Mouse (Mus musculus) hindbrain, postnatal 0 days (tissue): ENCODE results near the gene Adgre5. TPM values are rescaled to one million over a fixed set of nuclear protein-coding genes. Genes with fewer than 3 reads are reported as not detected.

ENCODE experiments used
- ATAC-seq: fragments of 200-750 bp; cut with Nextera tagmentation; 2 replicates; pipeline ENCODE4 v1.8.0; 2017; ENCODE audit warnings: mild to moderate bottlenecking, moderate TSS enrichment, moderate library complexity
- DNase-seq: peaks from one replicate; pipeline ENCODE4 v3.0.0-alpha.2; 2015; ENCODE audit warnings: low spot score
- H3K27ac ChIP-seq: fragments of 300-500 bp; sonication (generic); 2 replicates; pipeline ENCODE4 v1.5.1; 2014; ENCODE audit warnings: mild to moderate bottlenecking
- H3K27me3 ChIP-seq: fragments of 300-500 bp; sonication (generic); 2 replicates; pipeline ENCODE4 v1.6.1; 2014; ENCODE audit warnings: low read length, mixed read lengths; ENCODE audit not compliant: insufficient read depth
- H3K36me3 ChIP-seq: fragments of 300-500 bp; sonication (generic); 2 replicates; pipeline ENCODE4 v1.6.1; 2014; ENCODE audit warnings: low read length, mixed read lengths; ENCODE audit not compliant: insufficient read depth
- H3K4me1 ChIP-seq: fragments of 300-500 bp; sonication (generic); 2 replicates; pipeline ENCODE4 v1.6.1; 2014; ENCODE audit warnings: antibody characterized with exemption, low read length, mixed read lengths; ENCODE audit not compliant: insufficient read depth
- H3K4me2 ChIP-seq: fragments of 300-500 bp; sonication (generic); 2 replicates; pipeline ENCODE4 v1.6.1; 2014; ENCODE audit warnings: low read depth, mild to moderate bottlenecking, low read length, moderate library complexity, mixed read lengths
- H3K4me3 ChIP-seq: fragments of 300-500 bp; sonication (generic); 2 replicates; pipeline ENCODE4 v1.5.1; 2014; ENCODE audit warnings: low read length
- H3K9ac ChIP-seq: fragments of 300-500 bp; sonication (generic); replicated peaks from 2 replicates; pipeline ENCODE4 v1.6.1; 2014; ENCODE audit warnings: mild to moderate bottlenecking, low read length, moderate library complexity, mixed read lengths
- H3K9me3 ChIP-seq: fragments of 300-500 bp; sonication (generic); 2 replicates; pipeline ENCODE4 v1.6.1; 2016; ENCODE audit warnings: low read length, mixed read lengths
- CTCF ChIP-seq: IDR thresholded peaks from 2 replicates; pipeline ENCODE4 v1.5.1; 2016; ENCODE audit warnings: antibody characterized with exemption, control low read depth, low read depth
- WGBS: fragments of 180-500 bp; shearing (Covaris S2); extraction: QIAGEN DNeasy Blood & Tissue Kit; methylation state at CpG from one replicate; pipeline ENCODE4 v1.1.7; 2014; 5-methylcytosine and 5-hydroxymethylcytosine counted together
- polyA plus RNA-seq: library from polyadenylated mRNA; unstranded; fragments of >200 nt; fragmentation: Nextera tagmentation; extraction: Ambion mirVana; gene quantifications from 2 replicates; pipeline ENCODE4 v1.2.1, GENCODE M21; 2015
- total RNA-seq: library from RNA; depleted of rRNA; stranded (reverse); fragments of >200 nt; gene quantifications from 2 replicates; pipeline ENCODE4 v1.2.3, GENCODE M21; 2014; rRNA removed

Gene Adgre5
- total RNA-seq = 9.2 and 10.4 TPM in 2 replicates
- 8.2 and 8.6 TPM in 2 replicates for polyA plus RNA-seq

DNA sequence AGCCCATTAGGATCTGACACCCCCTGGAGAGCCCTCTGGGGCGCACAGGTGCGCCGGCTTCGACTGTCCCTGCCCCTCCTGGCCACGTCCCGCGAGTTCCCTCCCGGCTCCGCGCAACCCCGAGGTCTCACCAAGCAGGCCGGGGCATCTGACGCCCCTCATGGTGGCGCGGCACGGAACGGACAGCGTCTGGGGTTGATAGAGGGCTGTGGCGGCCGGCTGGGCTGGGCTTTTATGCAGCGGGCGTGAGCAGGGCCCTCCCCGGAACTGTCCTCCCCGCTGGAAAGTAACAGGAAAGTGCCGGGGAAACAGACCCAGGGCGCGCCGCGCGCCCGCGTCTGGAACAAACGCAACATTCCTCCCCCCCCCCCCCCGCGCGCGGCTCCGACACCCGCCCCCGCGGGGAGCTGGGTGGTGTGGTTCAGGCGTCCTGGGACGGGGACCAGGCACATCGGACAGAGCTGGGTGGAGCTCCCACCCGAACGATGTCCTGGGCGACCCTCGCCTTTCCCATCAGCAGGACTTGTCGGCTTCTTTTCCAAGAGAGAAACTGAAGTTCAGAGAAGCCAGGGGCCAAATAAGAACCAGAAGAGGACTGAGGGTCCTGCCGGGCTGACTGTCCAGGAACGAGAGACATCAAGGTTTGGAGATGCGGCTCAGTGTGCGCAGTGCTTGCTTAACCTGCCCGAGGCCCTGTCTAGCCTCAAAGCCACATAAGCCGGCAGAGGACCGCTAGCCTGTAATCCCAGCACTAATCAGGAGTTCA is at the start of gene Adgre5:
Gene Adgre5, minus strand, starts transcription at position 351 of the 766 bp plus-strand sequence.
- Histone ChIP-seq H3K27ac (0 out of 2 replicates have a peak within 1 kb of the TSS, but pooled peaks have one; percentile 22), H3K4me2 (peak within 1 kb of the TSS; percentile 86), H3K27me3 (0 out of 2 replicates have a peak, but pooled peaks cover 2% of the 10 kb centered on the region), H3K36me3 (no peaks in the 10 kb centered on the region), H3K4me3 (peak within 1 kb of the TSS; percentile 45), H3K4me1 (0 out of 2 replicates have a peak, but pooled peaks cover 4% of the 10 kb centered on the region), H3K9ac (peak within 1 kb of the TSS; percentile 48), H3K9me3 (no peaks in the 10 kb centered on the region)
- ATAC-seq (peak; percentile 39), DNase-seq (peak; percentile 27)
- WGBS = 2% methylated on average over 50 of the region's 56 CpGs
- no peak for TF ChIP-seq CTCF

DNA sequence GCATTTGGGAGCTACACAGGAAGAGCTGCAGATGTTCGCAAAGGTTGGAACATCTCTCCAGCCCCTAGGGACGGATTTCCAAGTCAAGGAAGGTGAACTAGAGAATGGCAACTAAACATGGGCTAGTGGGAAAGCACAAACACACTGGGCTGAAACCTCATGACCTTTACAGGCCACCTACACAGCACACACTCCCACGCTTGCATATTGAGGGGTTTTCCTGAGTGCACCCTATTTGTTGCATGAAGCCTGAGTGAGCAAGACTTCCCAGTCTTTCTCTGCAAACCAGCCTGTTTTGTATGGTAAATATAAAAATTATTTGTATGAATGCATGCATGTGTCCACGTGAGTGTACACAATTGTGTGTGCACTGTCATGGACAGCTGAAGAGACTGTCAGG is 48.7 kb upstream of the Adgre5 start:
- Histone ChIP-seq H3K36me3 (no peaks in the 10 kb centered on the region), H3K9me3 (no peaks in the 10 kb centered on the region), H3K4me3 (no peak overlapping the region), H3K27me3 (no peaks in the 10 kb centered on the region), H3K9ac (no peak overlapping the region), H3K4me2 (no peak overlapping the region), H3K4me1 (no peaks in the 10 kb centered on the region), H3K27ac (no peak overlapping the region)
- TF ChIP-seq CTCF = no peak
- ATAC-seq = no peak
- 81% methylated on average over 4 of the region's 4 CpGs for WGBS
- DNase-seq = no peak

DNA sequence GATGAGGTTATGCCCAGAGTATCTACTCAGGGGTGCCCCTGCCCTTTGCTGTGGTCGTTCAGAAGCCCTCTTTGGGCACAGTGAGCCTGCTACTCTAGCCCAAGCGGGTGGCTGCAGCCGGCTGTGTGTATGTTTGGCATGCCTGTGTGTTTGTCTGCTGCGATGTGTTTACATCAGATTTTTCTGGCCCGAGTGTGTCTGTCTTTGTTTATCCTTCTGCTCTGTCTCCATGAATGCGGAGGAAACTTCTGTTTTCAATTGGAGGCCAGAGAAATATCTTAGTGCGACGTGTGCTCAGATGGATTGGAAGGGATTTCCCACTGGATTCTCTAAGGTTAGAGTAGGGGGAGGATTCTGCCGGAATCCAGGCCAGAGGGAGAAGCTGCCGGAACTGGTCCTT is 43.9 kb upstream of the Adgre5 start:
- no peaks in the 10 kb centered on the region for H3K4me1 ChIP-seq
- no peak overlapping the region for H3K9ac ChIP-seq
- ATAC-seq (no peak), DNase-seq (no peak)
- no peaks in the 10 kb centered on the region for H3K27me3 ChIP-seq
- no peaks in the 10 kb centered on the region for H3K36me3 ChIP-seq
- H3K27ac ChIP-seq = no peak overlapping the region
- no peak for TF ChIP-seq CTCF
- WGBS = 73% methylated on average over 10 of the region's 10 CpGs
- no peaks in the 10 kb centered on the region for H3K9me3 ChIP-seq
- H3K4me2 ChIP-seq = no peak overlapping the region
- no peak overlapping the region for H3K4me3 ChIP-seq

DNA sequence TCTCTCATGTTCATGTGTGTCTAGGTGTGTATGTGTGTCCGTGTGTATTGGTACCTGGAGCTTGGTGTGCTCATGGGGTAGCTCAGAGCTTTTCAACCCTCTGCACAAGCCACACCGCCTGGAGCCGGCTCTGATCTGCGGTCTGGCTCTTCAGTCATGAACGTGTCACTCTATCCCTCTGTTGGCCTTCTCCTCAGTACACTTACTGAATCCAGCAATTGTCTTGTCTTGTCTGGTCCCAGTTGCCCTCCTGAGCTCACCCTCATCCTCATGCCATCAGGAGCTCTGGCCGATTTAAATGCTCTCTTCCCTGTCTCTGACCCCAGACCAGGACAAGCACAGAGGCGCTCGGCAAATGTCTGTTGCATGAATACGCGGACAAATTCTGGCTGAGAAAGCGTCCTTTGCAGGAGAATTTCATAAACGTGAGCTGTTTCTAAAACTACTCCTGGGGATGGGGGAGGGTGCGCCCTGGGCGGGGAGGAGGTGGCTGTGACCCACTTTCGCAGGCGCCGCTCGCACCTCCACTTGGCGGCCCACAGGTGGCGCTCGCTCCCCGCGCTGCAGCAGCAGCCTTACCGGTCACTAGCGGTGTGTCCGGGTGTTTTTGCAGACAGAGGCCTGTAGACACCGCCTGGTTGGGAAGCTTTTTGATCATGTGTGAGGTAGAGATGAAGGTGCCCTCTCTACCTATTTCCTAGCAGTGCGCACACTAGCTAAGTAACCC is 41.9 kb upstream of the Adgre5 start:
- Histone ChIP-seq H3K9ac (0 out of 2 replicates have a peak overlapping the region, but pooled peaks have one; percentile 13), H3K27ac (peak overlapping the region; percentile 78), H3K4me1 (no peaks in the 10 kb centered on the region), H3K27me3 (no peaks in the 10 kb centered on the region), H3K4me3 (no peak overlapping the region), H3K9me3 (no peaks in the 10 kb centered on the region), H3K4me2 (peak overlapping the region; percentile 50), H3K36me3 (no peaks in the 10 kb centered on the region)
- peak; percentile 94 for TF ChIP-seq CTCF
- WGBS = 11% methylated on average over 28 of the region's 28 CpGs
- DNase-seq (peak; percentile 91), ATAC-seq (peak; percentile 90)

DNA sequence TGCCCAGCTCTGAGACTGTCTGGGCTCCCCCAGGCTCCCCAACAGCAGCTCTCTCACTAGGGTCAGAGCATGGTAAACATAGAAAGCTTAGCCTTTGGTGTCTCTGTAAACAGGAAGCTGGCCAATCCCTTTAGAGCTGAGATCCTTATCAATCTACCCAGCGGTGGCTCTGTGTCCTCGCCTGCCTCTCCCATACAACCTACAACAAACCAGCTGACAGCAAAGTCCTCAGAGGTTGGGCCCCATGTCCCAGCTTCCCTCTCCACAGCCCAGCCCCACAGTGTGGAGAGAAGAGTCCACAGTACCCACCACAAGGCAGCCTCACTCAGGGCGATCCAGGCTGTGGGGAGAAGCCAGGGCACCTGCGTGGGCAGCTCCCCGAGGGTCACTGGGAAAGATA is 38.5 kb upstream of the Adgre5 start:
- no peaks in the 10 kb centered on the region for H3K27me3 ChIP-seq
- no peak overlapping the region for H3K27ac ChIP-seq
- no peaks in the 10 kb centered on the region for H3K36me3 ChIP-seq
- WGBS = 65% methylated on average over 5 of the region's 5 CpGs
- H3K9me3 ChIP-seq = no peaks in the 10 kb centered on the region
- H3K4me2 ChIP-seq = no peak overlapping the region
- no peak for DNase-seq
- no peak for ATAC-seq
- TF ChIP-seq CTCF = no peak
- H3K4me1 ChIP-seq = no peaks in the 10 kb centered on the region
- H3K9ac ChIP-seq = no peak overlapping the region
- H3K4me3 ChIP-seq = no peak overlapping the region

DNA sequence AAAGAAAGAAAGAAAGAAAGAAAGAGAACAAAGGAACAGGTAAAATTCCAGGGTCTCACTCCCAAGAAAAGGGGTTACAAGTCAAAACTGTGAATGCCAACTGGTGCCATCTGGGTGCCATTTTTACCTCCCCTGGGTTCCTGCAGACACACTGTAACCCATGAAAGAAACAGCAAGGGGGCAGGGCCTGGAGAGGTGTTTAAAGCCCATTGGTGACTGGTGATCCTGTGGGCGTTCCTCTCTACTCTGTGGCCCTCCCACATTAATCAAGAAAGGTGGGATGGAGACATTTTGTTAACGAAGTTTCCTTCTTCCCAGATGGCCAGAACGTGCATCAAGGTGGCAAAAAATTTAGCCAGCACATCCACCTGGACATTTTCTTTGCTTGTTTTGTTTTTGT is 36.9 kb upstream of the Adgre5 start:
- 84% methylated on average over 3 of the region's 3 CpGs for WGBS
- no peak overlapping the region for H3K4me3 ChIP-seq
- H3K36me3 ChIP-seq = no peaks in the 10 kb centered on the region
- H3K9ac ChIP-seq = no peak overlapping the region
- H3K4me1 ChIP-seq = no peaks in the 10 kb centered on the region
- no peaks in the 10 kb centered on the region for H3K27me3 ChIP-seq
- DNase-seq (no peak), ATAC-seq (no peak)
- no peaks in the 10 kb centered on the region for H3K9me3 ChIP-seq
- H3K27ac ChIP-seq = no peak overlapping the region
- no peak for TF ChIP-seq CTCF
- H3K4me2 ChIP-seq = no peak overlapping the region
